Mouse (Mus musculus) T-cell, adult 2 months (primary cell): Measurements from ENCODE around the gene Frem1.

Experiments used
- DNase-seq: peaks from one replicate; pipeline ENCODE4 v3.0.0; 2022; ENCODE audit warnings: low spot score

Gene Frem1

DNA sequence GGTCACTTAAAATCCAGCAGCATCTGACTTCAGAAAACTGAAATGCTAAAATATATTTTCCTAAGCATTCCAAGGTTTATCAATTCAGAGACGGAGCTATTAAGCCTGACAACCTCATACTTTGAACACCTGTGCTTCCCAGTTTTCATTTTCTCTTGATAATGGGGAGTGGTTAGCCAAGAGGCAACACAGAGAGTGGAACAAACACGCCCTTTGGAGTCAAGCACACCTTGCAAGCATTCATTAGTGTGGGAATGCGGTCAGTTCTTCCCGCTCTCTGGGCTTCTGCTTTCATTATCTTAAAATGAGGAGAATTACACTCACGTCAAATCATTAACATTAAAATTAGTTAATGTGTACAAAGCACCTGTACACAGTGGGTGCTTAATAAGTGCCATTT is 122.1 kb downstream of the Frem1 start:
- DNase-seq: no peak

DNA sequence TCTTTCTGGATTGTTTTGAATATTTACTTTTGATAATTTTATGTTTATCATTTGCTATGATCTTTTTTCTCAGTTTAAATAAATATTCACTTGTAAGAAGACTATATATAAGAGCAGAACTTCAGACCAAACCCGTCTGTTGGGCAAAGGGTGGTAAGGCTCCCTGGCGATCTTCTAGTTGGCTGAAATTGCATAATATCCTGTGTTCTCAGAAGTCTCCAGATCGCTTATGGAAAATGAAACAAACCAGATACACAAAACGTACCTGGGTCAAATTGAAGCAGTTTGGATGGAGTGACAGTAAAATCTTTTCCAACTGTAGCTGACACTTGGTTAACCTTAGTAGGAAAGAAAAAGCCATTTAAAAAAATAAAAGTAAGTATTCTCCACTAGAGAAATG is 130.2 kb downstream of the Frem1 start:
- DNase-seq: no peak

GRCm38 (mm10) chr4:82918625-82919024 is 133.5 kb downstream of the Frem1 start:
- DNase-seq: no peak

DNA sequence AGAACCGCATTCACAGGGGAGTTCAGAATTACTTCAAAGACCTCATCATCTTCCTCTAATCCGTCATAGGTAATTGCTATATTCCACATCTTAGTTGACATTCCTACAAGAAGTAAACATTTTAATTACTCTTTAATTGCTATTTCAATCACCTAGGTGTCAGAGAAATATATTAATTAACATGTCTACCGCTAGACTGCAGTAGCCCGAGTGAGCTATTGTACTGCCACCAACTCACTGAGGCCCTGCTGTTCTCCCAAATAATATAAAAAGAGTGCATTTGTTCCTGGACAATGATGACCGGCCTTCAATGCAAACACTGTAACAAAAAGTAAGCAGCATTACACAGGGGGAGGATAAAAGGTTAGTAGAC is 135.5 kb downstream of the Frem1 start:
- DNase-seq: no peak

- DNase-seq: no peak
Measured at GRCm38 (mm10) chr4:82916003-82916677, 136.0 kb downstream of the Frem1 start.

DNA sequence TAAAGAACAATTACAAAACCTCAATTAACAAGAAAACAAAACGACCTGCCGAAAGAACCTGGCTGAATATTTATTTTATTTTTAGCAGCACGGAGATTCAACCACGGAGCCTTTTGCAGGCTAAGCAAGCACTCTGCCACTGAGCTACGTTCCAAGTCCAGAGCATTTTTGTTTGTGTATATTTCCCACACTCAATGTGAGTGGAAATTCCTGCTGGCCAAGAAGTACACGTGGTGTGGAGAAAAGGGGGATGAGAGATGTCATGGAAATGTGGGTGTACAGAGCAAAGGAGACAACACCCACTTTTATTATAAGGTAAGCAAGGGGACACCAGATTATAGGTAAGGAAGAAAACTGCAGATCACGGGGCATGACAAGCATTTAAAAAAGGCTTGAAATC is 136.6 kb downstream of the Frem1 start:
- DNase-seq: no peak

DNA sequence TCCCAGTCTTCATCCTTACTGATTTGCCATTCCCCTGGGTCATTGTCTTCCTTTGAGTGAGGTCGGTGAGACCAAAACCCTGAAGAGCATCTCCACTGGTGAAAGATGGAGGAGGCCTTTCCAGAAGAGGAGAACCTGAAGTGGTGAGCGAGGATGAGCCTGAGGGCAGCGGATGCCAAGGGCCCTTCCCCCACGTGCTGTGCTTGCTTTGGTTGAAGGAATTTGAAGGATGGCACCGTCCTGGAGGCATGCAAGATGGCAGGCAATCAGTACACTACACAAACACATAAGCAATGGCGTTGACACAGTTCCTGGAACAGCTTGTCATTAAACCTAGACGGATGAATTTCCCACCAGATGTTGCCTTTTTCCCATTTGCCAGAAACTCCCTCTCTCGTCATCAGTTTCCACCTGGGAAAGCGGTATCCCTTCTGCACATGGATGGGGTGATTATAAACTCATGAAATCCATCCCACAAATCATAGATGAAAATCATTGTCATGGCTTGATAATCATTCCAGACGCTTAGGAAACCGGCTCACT is 137.5 kb downstream of the Frem1 start:
- DNase-seq: no peak

- no peak for DNase-seq
Measured at GRCm38 (mm10) chr4:82895227-82895626, 156.9 kb downstream of the Frem1 start.

DNA sequence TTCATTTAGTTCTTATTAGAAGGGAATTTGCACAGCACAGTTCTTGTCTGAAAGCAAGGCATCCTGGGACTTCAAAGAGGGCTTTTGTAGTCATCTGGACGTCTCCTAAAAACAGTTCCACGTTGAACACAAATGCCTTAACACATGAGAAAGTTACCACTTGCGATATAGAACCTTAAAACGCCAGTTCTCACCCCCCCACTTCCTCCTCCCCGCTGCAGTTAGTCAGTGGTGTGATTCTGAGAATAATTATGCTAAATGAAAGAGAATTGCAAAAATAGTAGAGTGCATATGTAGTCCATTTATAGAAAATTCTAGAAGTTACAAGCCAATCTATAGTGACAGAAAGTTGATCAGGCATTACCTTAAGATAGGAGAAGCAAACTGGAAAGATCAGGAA is 159.9 kb downstream of the Frem1 start:
- no peak for DNase-seq

- DNase-seq: no peak
Measured at GRCm38 (mm10) chr4:82891566-82891965, 160.6 kb downstream of the Frem1 start.

- DNase-seq: no peak
Measured at GRCm38 (mm10) chr4:82891049-82891448, 161.1 kb downstream of the Frem1 start.

GRCm38 (mm10) chr4:82890585-82890984 is 161.6 kb downstream of the Frem1 start:
- no peak for DNase-seq

- DNase-seq: no peak
Measured at GRCm38 (mm10) chr4:82886148-82886547, 166.0 kb downstream of the Frem1 start.

DNA sequence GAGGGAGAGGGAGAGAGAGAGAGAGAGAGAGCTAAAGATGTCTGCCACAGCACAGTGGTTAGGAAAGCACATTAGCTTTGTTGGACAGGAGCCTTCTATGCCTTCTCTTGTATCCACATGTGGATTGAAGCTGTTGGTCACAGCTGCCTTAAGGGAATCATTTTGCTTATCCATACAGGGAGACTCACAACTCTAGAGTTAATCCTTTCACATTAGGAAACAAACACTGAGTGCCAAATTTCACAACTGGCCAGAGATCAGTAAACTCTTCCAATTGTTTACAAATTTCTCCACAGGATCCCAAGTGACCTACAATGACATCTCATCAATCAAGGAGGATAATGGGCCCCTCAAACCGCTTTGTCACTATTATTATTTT is 166.6 kb downstream of the Frem1 start:
- no peak for DNase-seq

DNA sequence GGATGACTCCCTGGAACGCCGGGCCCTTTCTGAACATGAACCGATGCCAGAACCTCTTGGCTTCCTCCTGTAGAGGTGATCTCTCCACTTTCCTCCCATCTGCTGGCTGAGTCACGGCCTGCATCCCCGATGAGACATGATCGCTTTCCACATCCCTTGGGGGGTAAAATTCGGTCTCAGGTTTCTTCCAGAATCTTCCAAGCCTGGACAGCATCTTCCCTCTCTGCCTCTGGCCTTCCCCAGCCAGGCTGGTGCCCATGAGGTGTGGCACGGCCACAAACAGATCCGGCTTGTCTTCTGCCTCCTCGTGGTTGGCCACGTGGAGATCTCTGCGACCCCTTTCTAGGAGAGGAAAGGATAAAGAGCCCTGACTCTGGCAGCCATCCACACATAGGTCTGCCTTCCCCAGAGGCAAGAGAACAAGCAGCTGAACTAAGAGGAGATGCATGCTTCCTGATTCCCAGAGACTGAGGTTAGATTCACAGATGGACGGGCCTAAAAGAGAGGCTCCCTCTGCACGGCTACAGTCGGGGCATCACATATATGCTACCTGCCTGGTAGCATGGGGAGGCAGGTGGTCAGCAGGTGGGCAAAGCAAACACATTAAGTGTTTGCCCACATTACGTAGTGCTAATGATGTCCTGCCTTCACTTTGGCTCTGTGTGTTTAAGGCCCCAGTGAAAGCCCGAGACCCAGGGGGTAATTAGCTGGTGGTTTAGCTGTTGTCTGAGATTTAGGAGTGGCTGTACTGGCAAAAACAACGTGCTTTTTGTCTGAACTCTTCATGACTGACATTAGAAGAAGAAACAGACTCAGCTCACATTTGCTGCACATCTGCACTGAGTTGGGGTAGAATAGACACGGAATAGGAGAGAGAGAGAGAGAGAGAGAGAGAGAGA is 167.3 kb downstream of the Frem1 start, which contains the start of gene Cer1:
Gene Cer1 (minus strand): TSS at position 513 of the 899 bp plus-strand sequence.
- DNase-seq: no peak

DNA sequence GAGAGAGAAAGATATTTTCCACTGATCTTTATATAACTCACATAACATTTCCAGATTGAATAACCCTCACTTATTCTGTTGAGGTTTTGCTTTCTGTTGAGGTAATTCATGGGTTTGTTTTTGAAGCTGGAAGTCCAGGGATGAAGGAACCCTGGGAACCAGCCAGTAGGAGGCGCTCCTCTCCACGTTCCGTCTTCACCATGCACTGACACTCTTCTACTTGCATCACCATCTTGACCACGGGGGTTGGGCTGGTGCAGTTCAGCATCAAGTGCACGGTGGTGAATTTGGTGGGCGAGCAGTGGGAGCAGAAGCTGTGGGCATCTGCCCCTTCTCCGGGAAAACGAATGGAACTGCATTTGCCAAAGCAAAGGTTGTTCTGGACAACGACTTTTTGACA is 169.6 kb downstream of the Frem1 start:
- DNase-seq: no peak

GRCm38 (mm10) chr4:82881366-82881765 is 170.8 kb downstream of the Frem1 start:
- DNase-seq: no peak

DNA sequence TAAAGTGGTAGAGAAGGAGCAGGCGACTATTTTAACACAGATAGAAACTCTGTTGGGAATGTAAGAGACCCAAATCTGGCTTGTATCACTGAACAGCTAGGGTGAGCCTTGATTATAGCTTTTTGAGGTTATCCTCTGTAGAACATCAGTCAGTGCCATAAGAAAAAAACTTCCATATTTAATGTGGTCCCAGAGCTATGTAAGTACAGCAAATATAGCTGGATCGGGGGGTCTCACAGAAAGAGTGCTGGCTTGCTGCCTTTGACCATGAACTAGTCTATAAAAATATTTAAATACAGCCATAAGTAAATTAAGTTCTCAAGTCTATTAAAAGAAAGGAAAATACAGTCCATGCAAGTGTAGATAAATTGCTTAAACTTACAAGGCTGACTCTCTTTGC is 171.9 kb downstream of the Frem1 start:
- DNase-seq: no peak

DNA sequence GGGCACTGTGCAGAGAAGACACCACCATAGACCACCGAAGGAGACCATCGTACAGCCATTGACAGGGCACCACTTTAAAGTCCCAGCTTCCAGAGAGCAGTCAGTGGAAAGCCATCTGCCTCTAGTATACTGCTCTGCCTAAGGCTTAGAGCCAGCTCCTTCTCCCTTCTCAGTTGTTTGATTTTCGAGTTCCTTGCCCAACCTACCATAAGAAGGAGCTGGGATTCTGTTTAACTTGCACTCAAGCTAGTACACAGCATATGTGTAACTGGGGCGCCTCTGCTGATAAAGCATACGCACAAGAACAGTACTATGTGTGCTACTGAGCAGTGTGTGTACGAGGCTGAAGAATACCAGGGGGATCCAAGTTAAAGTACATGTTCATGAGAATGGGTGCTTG is 173.0 kb downstream of the Frem1 start:
- DNase-seq: no peak

DNA sequence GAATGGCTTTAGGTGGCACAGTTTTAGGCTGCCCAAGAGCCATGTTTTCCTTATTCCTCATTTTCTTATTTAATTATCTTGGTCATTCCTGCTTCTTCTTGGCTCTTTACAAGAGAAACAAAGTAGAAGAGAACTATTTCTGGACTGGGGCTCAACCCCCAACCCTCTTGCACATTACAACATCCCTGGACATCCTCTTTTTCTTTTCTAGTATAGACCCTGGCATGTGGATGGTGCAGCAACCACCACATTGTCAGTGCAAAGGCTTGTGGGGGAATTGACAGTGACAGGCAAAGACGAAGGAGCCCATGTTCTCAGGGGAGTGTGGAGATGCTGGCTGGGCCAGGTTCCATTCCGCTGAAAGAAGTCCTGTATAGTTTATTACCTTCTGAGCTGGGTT is 175.5 kb downstream of the Frem1 start:
- DNase-seq: no peak

DNA sequence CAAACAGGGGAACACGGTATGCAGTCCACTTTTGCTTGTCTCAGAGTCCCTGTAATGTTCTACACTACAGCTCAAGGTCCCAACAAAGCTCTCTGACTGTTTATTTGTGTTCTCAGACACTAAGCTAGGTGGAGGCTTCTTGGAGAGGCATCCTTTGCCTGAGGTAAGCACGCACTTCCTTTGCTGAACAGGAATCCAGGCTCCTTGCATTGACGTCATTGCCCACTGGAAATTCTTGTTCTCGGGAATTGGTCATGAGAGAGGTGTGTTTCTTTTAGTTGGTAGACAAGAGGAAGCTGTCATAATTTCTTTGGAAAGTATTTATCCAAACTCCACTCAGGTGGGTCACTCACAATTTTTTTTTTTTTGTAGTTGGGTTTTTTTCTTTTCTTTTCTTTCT is 176.6 kb downstream of the Frem1 start:
- DNase-seq: no peak

DNA sequence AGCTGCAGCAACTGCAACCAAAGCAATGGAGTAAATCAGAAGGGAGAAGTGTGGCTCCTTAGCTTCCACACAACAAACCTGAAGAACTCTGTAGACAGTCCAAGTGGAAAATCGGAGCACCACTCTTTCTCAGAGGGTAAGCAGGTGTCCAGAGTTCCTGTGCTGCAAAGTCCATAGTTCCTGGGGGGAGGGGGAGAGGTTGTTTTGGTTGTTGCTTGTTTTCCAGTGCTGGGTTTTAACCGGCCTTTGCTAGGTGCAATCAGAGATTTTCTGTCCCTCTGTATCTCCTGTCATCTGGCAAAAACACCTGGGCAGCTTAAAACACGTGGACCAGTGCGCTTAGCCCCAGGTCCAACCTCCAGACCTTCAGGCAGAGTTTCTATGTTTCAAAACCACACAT is 177.3 kb downstream of the Frem1 start:
- DNase-seq: no peak

- DNase-seq: no peak
Measured at GRCm38 (mm10) chr4:82872548-82872947, 179.6 kb downstream of the Frem1 start.
